Mouse (Mus musculus) embryo, embryonic 11 days (tissue): ENCODE results near the gene Ext2.

Experiments
- DNase-seq: peaks from one replicate; pipeline ENCODE4 v3.0.0-alpha.2; 2015

Ext2 gene

DNA sequence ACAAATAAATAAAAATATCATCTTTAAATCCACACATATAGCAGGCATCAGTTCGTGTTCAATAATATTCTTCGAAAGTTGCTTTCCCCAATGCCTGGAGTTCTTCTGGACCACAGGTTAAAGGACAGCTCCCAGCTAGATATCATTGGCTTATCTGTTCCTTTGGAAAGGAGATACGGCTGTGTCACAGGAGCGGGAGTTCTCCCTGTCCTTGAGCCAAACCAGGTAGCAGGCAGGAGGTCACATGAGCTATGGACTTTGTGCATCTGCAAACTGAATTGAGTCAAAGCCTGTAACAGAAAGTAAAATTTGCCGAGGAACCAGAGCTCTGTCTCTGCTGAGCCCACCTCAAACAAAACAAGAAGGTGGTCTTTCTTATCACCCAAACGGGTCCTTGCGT lies 209.3 kb downstream of the Ext2 start:
- no peak for DNase-seq
